Mouse (Mus musculus) liver, adult 2 months (tissue): ENCODE measurements around the gene 5730596B20Rik.

Experiments used
- CTCF ChIP-seq: fragments of 200-500 bp; IDR thresholded peaks from 2 replicates; pipeline ENCODE4 v1.5.1; 2011; ENCODE audit warnings: low read depth, low read length, control low read depth
- POLR2A ChIP-seq: fragments of 200-500 bp; IDR thresholded peaks from 2 replicates; pipeline ENCODE4 v1.6.1; 2011; ENCODE audit warnings: low read length, control low read depth; ENCODE audit not compliant: insufficient read depth; ENCODE audit errors: extremely low read depth

- TF ChIP-seq POLR2A, result no peak
- no peak for TF ChIP-seq CTCF
Measured at GRCm38 (mm10) chr6:52167176-52167575, 10.1 kb upstream of the 5730596B20Rik start.
